Mouse (Mus musculus) MEL (cell line): Measurements from ENCODE around the gene Rnase12. TPM values are rescaled to one million over a fixed set of nuclear protein-coding genes. Genes with fewer than 3 reads are reported as not detected.
"Not testable (repeated sequence)": the region's sequence is repeated elsewhere in the genome, so short reads cannot be mapped to it uniquely, and the experiment has no call there.

Experiments used
- DNase-seq: peaks from one replicate; pipeline ENCODE4 v3.0.0; 2011; ENCODE audit warnings: low read depth, low spot score
- H3K27ac ChIP-seq: 2 replicates; pipeline ENCODE4 v1.5.1; 2012; ENCODE audit warnings: low read depth, mild to moderate bottlenecking, control low read depth, low read length, moderate library complexity; ENCODE audit not compliant: control insufficient read depth
- H3K27me3 ChIP-seq, 2 experiments: fragments of 150-350 bp in 1 of 2; sonication (generic) in 1 of 2; 2 replicates each; pipeline ENCODE4 v1.6.1; 2012; ENCODE audit warnings: low read length in 2 of 2, mild to moderate bottlenecking in 2 of 2, improper control_type of control experiment in 1 of 2, moderate library complexity in 1 of 2; ENCODE audit not compliant: insufficient read depth in 2 of 2, control insufficient read depth in 1 of 2
- H3K36me3 ChIP-seq, 2 experiments: 2 replicates each; pipeline ENCODE4 v1.6.1; 2012 to 2014; ENCODE audit warnings: low read length in 2 of 2, improper control_type of control experiment in 1 of 2, inconsistent platforms in 1 of 2, mild to moderate bottlenecking in 1 of 2; ENCODE audit not compliant: insufficient read depth in 2 of 2, control insufficient read depth in 1 of 2
- H3K4me1 ChIP-seq, 2 experiments: fragments of 150-350 bp in 1 of 2; sonication (generic) in 1 of 2; 2 replicates each; pipeline ENCODE4 v1.6.1; 2012; ENCODE audit warnings: low read length in 2 of 2, improper control_type of control experiment in 1 of 2, mild to moderate bottlenecking in 1 of 2; ENCODE audit not compliant: insufficient read depth in 2 of 2, control insufficient read depth in 1 of 2
- H3K4me3 ChIP-seq, 2 experiments: fragments of 150-350 bp in 1 of 2; sonication (generic) in 1 of 2; 2 replicates each; pipeline ENCODE4 v1.5.1; 2012; ENCODE audit warnings: low read depth in 2 of 2, low read length in 2 of 2, mild to moderate bottlenecking in 2 of 2, moderate library complexity in 2 of 2, control low read depth in 1 of 2, improper control_type of control experiment in 1 of 2; ENCODE audit not compliant: control insufficient read depth in 1 of 2, insufficient read depth in 1 of 2
- H3K79me2 ChIP-seq: 2 replicates; pipeline ENCODE4 v1.6.1; 2012; ENCODE audit warnings: mild to moderate bottlenecking, low read length, moderate library complexity; ENCODE audit not compliant: control insufficient read depth, poor library complexity, insufficient read depth
- H3K9ac ChIP-seq: 2 replicates; pipeline ENCODE4 v1.6.1; 2012; ENCODE audit warnings: low read depth, mild to moderate bottlenecking, control low read depth, low read length, moderate library complexity; ENCODE audit not compliant: control insufficient read depth, poor library complexity, severe bottlenecking
- H3K9me3 ChIP-seq: fragments of 150-350 bp; sonication (generic); replicated peaks from 2 replicates; pipeline ENCODE4 v1.6.1; 2012; ENCODE audit warnings: mild to moderate bottlenecking, low read length, improper control_type of control experiment, moderate library complexity; ENCODE audit not compliant: insufficient read depth
- BHLHE40 ChIP-seq: IDR thresholded peaks from 2 replicates; pipeline ENCODE4 v1.6.1; 2012; ENCODE audit warnings: low read depth, mild to moderate bottlenecking, inconsistent platforms, low read length, improper control_type of control experiment, borderline replicate concordance
- CHD1 ChIP-seq: IDR thresholded peaks from 2 replicates; pipeline ENCODE4 v1.6.1; 2012; ENCODE audit warnings: low read depth, mild to moderate bottlenecking, inconsistent platforms, low read length, improper control_type of control experiment
- CTCF ChIP-seq, 3 experiments: IDR thresholded peaks in 2 of 3; conservative IDR thresholded peaks in 1 of 3; 2 replicates each; pipeline ENCODE4 v1.5.1; 2011 to 2012; ENCODE audit warnings: low read length in 3 of 3, low read depth in 2 of 3, mild to moderate bottlenecking in 2 of 3, improper control_type of control experiment in 1 of 3, inconsistent platforms in 1 of 3, mixed read lengths in 1 of 3, moderate library complexity in 1 of 3; ENCODE audit not compliant: control insufficient read depth in 1 of 3, insufficient read depth in 1 of 3, poor library complexity in 1 of 3, severe bottlenecking in 1 of 3
- GABPA ChIP-seq: IDR thresholded peaks from 2 replicates; pipeline ENCODE4 v1.6.1; 2012; ENCODE audit warnings: low read depth, mild to moderate bottlenecking, inconsistent platforms, low read length, improper control_type of control experiment, moderate library complexity
- HCFC1 ChIP-seq: IDR thresholded peaks from 2 replicates; pipeline ENCODE4 v1.6.1; 2012; ENCODE audit warnings: low read depth, mild to moderate bottlenecking, inconsistent platforms, low read length, improper control_type of control experiment, moderate library complexity
- JUND ChIP-seq: IDR thresholded peaks from 2 replicates; pipeline ENCODE4 v1.6.1; 2011; ENCODE audit warnings: low read depth, mild to moderate bottlenecking, improper control_type of control experiment, low read length
- MAZ ChIP-seq: IDR thresholded peaks from 2 replicates; pipeline ENCODE4 v1.6.1; 2012; ENCODE audit warnings: low read depth, mild to moderate bottlenecking, inconsistent platforms, low read length, improper control_type of control experiment
- MEF2A ChIP-seq: IDR thresholded peaks from 2 replicates; pipeline ENCODE4 v1.6.1; 2014; ENCODE audit warnings: low read depth, mild to moderate bottlenecking, inconsistent platforms, low read length, improper control_type of control experiment; ENCODE audit not compliant: poor library complexity, insufficient replicate concordance, severe bottlenecking; ENCODE audit errors: extremely low read depth
- MYB ChIP-seq: IDR thresholded peaks from 2 replicates; pipeline ENCODE4 v1.6.1; 2011; ENCODE audit warnings: mild to moderate bottlenecking, low read depth, low read length, improper control_type of control experiment
- MYC ChIP-seq: IDR thresholded peaks from 2 replicates; pipeline ENCODE4 v1.6.1; 2011; ENCODE audit warnings: low read depth, mild to moderate bottlenecking, low read length, improper control_type of control experiment, moderate library complexity
- NELFE ChIP-seq: IDR thresholded peaks from 2 replicates; pipeline ENCODE4 v1.6.1; 2011; ENCODE audit warnings: low read depth, low read length, improper control_type of control experiment
- NRF1 ChIP-seq: IDR thresholded peaks from 2 replicates; pipeline ENCODE4 v1.6.1; 2014; ENCODE audit warnings: low read depth, mild to moderate bottlenecking, inconsistent platforms, low read length, improper control_type of control experiment, moderate library complexity; ENCODE audit not compliant: poor library complexity, insufficient read depth, severe bottlenecking
- POLR2AphosphoS2 ChIP-seq: IDR thresholded peaks from 2 replicates; pipeline ENCODE4 v1.6.1; 2011; ENCODE audit warnings: low read length, improper control_type of control experiment
- RAD21 ChIP-seq: IDR thresholded peaks from 2 replicates; pipeline ENCODE4 v1.6.1; 2011; ENCODE audit warnings: mild to moderate bottlenecking, low read depth, low read length, improper control_type of control experiment
- SMC3 ChIP-seq: IDR thresholded peaks from 2 replicates; pipeline ENCODE4 v1.6.1; 2011; ENCODE audit warnings: low read depth, low read length, improper control_type of control experiment
- TAL1 ChIP-seq: IDR thresholded peaks from 2 replicates; pipeline ENCODE4 v1.6.1; 2012; ENCODE audit warnings: mild to moderate bottlenecking, inconsistent platforms, low read length, moderate library complexity, mixed read lengths
- UBTF ChIP-seq: IDR thresholded peaks from 2 replicates; pipeline ENCODE4 v1.6.1; 2012; ENCODE audit warnings: low read depth, mild to moderate bottlenecking, inconsistent platforms, low read length, improper control_type of control experiment, moderate library complexity, borderline replicate concordance; ENCODE audit not compliant: insufficient read depth
- ZC3H11A ChIP-seq: IDR thresholded peaks from 2 replicates; pipeline ENCODE4 v1.6.1; 2012; ENCODE audit warnings: low read depth, mild to moderate bottlenecking, inconsistent platforms, low read length, improper control_type of control experiment
- ZMIZ1 ChIP-seq: IDR thresholded peaks from 2 replicates; pipeline ENCODE4 v1.6.1; 2012; ENCODE audit warnings: low read depth, mild to moderate bottlenecking, inconsistent platforms, low read length, improper control_type of control experiment, moderate library complexity
- ZNF384 ChIP-seq: IDR thresholded peaks from 2 replicates; pipeline ENCODE4 v1.6.1; 2012; ENCODE audit warnings: low read depth, mild to moderate bottlenecking, inconsistent platforms, low read length, improper control_type of control experiment
- polyA plus RNA-seq, 2 experiments: library from polyadenylated mRNA; stranded (reverse) in 1 of 2; unstranded in 1 of 2; fragments of >175 nt in 1 of 2; fragments of >200 nt in 1 of 2; gene quantifications; 2 replicates each; pipeline versions ENCODE4 v1.2.1 to v1.2.4; 2012; ENCODE audit warnings: low replicate concordance in 2 of 2, low read depth in 1 of 2; ENCODE audit not compliant: insufficient read length in 2 of 2, insufficient read depth in 1 of 2, missing spikeins in 1 of 2
- total RNA-seq: library from RNA; depleted of rRNA; stranded (reverse); fragments of 300-350 nt; gene quantifications from 2 replicates; pipeline ENCODE4 v1.2.3, GENCODE M21; 2012

Rnase12 gene
- total and polyA plus RNA-seq, 3 experiments, result not detected

GRCm38 (mm10) chr14:51098300-51098699 is 40.8 kb upstream of the Rnase12 start:
- H3K4me3 ChIP-seq, H3K9ac ChIP-seq, H3K9me3 ChIP-seq, H3K36me3 ChIP-seq, H3K79me2 ChIP-seq, H3K27me3 ChIP-seq, H3K4me1 ChIP-seq, H3K27ac ChIP-seq: not testable (repeated sequence)
- peak; percentile 53 for TF ChIP-seq SMC3
- TF ChIP-seq ZC3H11A, result 0 out of 2 replicates have a peak, but pooled peaks have one; percentile 22
- peak; percentile 22 to 53 (median 50); a peak in 4 of 6 replicates for TF ChIP-seq CTCF (IDR thresholded peaks at IDR 0.05 in 2 of 3, conservative IDR thresholded peaks at IDR 0.05 in 1 of 3; ENCODE audit: control insufficient read depth in 1 of 3, insufficient read depth in 1 of 3, low read depth in 2 of 3, low read length in 3 of 3, poor library complexity in 1 of 3, severe bottlenecking in 1 of 3)
- peak; percentile 54 for TF ChIP-seq RAD21
- DNase-seq, result peak; percentile 19

- H3K36me3 ChIP-seq, result no peaks in the 10 kb centered on the region; a peak in 1 of 4 replicates
- no peaks in the 10 kb centered on the region for H3K4me1 ChIP-seq
- TF ChIP-seq SMC3 (no peak), TAL1 (no peak), MYC (no peak), CHD1 (no peak), ZNF384 (no peak), POLR2AphosphoS2 (no peak), JUND (no peak), MEF2A (no peak), CTCF (IDR thresholded peaks at IDR 0.05 in 2 of 3, conservative IDR thresholded peaks at IDR 0.05 in 1 of 3; ENCODE audit: control insufficient read depth in 1 of 3, insufficient read depth in 1 of 3, low read depth in 2 of 3, low read length in 3 of 3, poor library complexity in 1 of 3, severe bottlenecking in 1 of 3) (no peak), NELFE (no peak), MYB (no peak), HCFC1 (no peak), NRF1 (no peak), GABPA (no peak), ZC3H11A (no peak), ZMIZ1 (no peak), BHLHE40 (no peak), UBTF (no peak), MAZ (no peak)
- H3K27ac ChIP-seq, result no peak overlapping the region
- no peak for DNase-seq
- no peak overlapping the region for H3K9ac ChIP-seq
- H3K79me2 ChIP-seq, result no peaks in the 10 kb centered on the region
- H3K9me3 ChIP-seq, result no peaks in the 10 kb centered on the region
- H3K4me3 ChIP-seq, result no peak overlapping the region
- no peaks in the 10 kb centered on the region for H3K27me3 ChIP-seq
These were observed 38.5 kb upstream of the Rnase12 start for GRCm38 (mm10) chr14:51095736-51096524.
